Mouse (Mus musculus): ENCODE measurements around the gene Usp34.

DNA sequence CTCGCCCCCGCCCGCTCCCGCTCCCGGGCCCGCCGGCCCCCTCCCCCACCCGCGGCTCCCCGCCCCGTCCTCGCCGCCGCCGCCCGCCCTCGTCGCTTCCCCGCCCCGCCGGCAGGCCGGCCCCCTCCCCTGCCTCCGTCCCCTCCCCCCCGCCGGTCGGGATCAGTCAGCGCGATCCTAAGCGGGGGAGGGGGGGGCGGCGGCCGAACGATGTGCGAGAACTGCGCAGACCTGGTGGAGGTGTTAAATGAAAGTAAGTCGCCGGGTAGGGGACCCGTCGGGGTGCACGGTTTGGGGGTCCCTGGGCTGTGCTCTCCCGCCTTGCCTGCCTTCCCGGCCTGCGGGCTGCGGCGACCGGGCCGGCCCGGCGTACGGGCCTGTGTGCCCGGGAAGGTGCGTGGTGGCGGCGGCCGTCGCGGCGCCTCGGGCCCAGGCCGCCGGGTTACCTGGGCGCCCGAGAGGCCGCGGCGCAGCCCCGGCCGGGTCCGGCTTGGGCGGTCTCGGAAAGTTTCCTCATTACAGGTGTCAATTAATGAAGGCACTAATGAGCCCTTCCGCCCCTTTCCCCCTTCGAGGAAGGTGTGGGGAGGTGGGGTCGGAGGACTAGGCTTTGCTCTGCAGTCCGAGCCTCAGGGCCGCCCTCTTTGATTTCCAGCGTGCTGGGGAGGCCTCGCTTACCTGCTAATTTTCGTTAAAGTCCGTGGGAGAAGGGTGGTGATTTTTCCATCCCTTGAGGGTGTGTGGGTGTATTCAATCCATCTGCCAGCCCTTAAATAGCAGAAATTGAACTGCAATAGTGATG is at the start of gene Usp34:
- no peak for TF ChIP-seq CTCF (IDR thresholded peaks at IDR 0.05; ENCODE audit: borderline replicate concordance, insufficient read depth, low read depth, low read length)
- no peak for TF ChIP-seq POLR2A (IDR thresholded peaks at IDR 0.05; ENCODE audit: borderline replicate concordance, insufficient read depth, low read length)

All from cerebellum, adult 2 months (tissue).